In the genomic region with DNA sequence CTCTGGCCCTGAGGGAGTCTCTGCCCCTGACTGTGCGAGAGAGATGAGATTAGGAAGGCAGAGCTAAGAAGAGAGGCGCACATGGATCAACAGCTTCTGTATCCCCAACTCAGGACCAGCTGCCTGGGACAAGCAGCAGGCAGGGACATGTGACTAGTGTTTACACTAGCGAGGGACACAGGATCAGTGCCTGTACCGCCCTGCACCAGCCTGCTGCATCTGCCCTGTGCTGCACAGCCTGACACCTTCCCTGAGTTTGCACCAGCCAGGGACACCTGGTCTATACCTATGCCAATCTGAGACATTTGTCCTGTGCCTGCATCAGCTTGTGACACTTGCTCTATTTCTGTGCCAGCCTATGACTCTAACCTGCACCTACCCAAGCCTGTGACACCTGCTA, we compare ENCODE assay signal across 13 mouse cellular contexts. TPM values are rescaled to one million over a fixed set of nuclear protein-coding genes. Genes with fewer than 3 reads are reported as not detected.
A peak's percentile ranks its signal among the peaks of the same experiment; 100 is the strongest.
DNase-seq lines count a peak whose midpoint lies in the region; ATAC-seq lines count a peak whose summit lies in the region.
"Had no signal": no experiment of that assay in that cellular context is flagged by ENCODE, and none has a peak within 500 bp of the region (broad histone marks: within the 10 kb centered on the region; RNA-seq: fewer than 3 reads in every experiment).

No protein-coding gene starts in this region.

- H3K4me3 ChIP-seq in hindbrain, embryonic 10.5 days = no peak overlapping the region
- no peak overlapping the region for H3K4me3 ChIP-seq in hindbrain, embryonic 11.5 days (ENCODE audit: low read depth, low read length)
- H3K4me3 ChIP-seq: limb, embryonic 15.5 days had no signal

- H3K4me2 ChIP-seq in hindbrain, embryonic 11.5 days (replicated peaks; ENCODE audit: low read depth, low read length) = no peak overlapping the region
- H3K4me2 ChIP-seq: limb, embryonic 15.5 days had no signal

- H3K27me3 ChIP-seq in hindbrain, embryonic 10.5 days (ENCODE audit: insufficient read depth, poor library complexity, severe bottlenecking) = no peaks in the 10 kb centered on the region
- H3K27me3 ChIP-seq in hindbrain, embryonic 11.5 days (ENCODE audit: control insufficient read depth, insufficient read depth, low read length) = no peaks in the 10 kb centered on the region

- peak overlapping the region; percentile 16; the same call in 1 of the 2 replicates for H3K27ac ChIP-seq in hindbrain, embryonic 10.5 days
- no peak overlapping the region for H3K27ac ChIP-seq in hindbrain, embryonic 11.5 days (ENCODE audit: low read depth, low read length)
- H3K27ac ChIP-seq: limb, embryonic 15.5 days had no signal

- DNase-seq in hindbrain, embryonic 10.5 days (ENCODE audit: low spot score) = no peak
- DNase-seq in hindbrain, embryonic 11.5 days (ENCODE audit: low spot score) = no peak
- peak; percentile 27 for DNase-seq in left cerebral cortex, adult 11 months (ENCODE audit: low spot score)
- no peak for DNase-seq in left cerebral cortex, postnatal 14 days (ENCODE audit: low spot score in 2 of 2)
- DNase-seq in right cerebral cortex, adult 18-20 months = peak; percentile 45
- DNase-seq in right cerebral cortex, postnatal 25 days = no peak
- DNase-seq in gastrocnemius, postnatal 4 days (ENCODE audit: low spot score in 2 of 2) = no peak
- DNase-seq: kidney, postnatal 10 days; lung, postnatal 10 days; right cerebral cortex, postnatal 4 days; thymus, adult 2 months had no signal

- no peaks in the 10 kb centered on the region for H3K9me3 ChIP-seq in hindbrain, embryonic 10.5 days
- H3K9me3 ChIP-seq in hindbrain, embryonic 11.5 days (ENCODE audit: control insufficient read depth, low read length) = no peaks in the 10 kb centered on the region
- H3K9me3 ChIP-seq: limb, embryonic 15.5 days had no signal

- H3K4me1 ChIP-seq in hindbrain, embryonic 10.5 days (replicated peaks) = peaks cover 11% of the 10 kb centered on the region
- H3K4me1 ChIP-seq in hindbrain, embryonic 11.5 days (replicated peaks; ENCODE audit: control insufficient read depth, insufficient read depth, low read length) = no peaks in the 10 kb centered on the region
- H3K4me1 ChIP-seq: limb, embryonic 15.5 days had no signal

- ATAC-seq in hindbrain, embryonic 11.5 days (ENCODE audit: low FRiP score) = no peak
- ATAC-seq: intestine, embryonic 16.5 days had no signal

- H3K9ac ChIP-seq in hindbrain, embryonic 11.5 days (ENCODE audit: low read depth, low read length) = no peak overlapping the region
- H3K9ac ChIP-seq: limb, embryonic 15.5 days had no signal

- H3K36me3 ChIP-seq in hindbrain, embryonic 10.5 days = no peaks in the 10 kb centered on the region
- no peaks in the 10 kb centered on the region for H3K36me3 ChIP-seq in hindbrain, embryonic 11.5 days (ENCODE audit: control insufficient read depth, insufficient read depth, low read length)
- H3K36me3 ChIP-seq: limb, embryonic 15.5 days had no signal

- 59% methylated on average over 4 of the region's 4 CpGs for WGBS in hindbrain, embryonic 10.5 days
- 48% methylated on average over 4 of the region's 4 CpGs for WGBS in hindbrain, embryonic 11.5 days

- intact Hi-C loops in left cerebral cortex, postnatal 14 days (cut with DNase I) = no loop called here

RNA-seq across cellular contexts. Expression of a gene that starts 33.4 kb away (rescaled TPM):
- 5.7 and 6.7 TPM in 2 replicates for polyA plus RNA-seq in hindbrain, embryonic 10.5 days (2016; fragmentation: Nextera tagmentation; extraction: Ambion mirVana)
- polyA plus RNA-seq in hindbrain, embryonic 11.5 days (2014; fragmentation: Nextera tagmentation; extraction: Ambion mirVana) = 5.0 and 6.2 TPM in 2 replicates
- total RNA-seq in left cerebral cortex, postnatal 14 days (2021) = 10 to 100 TPM; 76.4 to 78.5 TPM
- 1 to 10 TPM; 5.3 to 5.8 TPM for total RNA-seq in gastrocnemius, postnatal 4 days (2021)

Comparison
In these comparisons a context has a peak if more than half of its experiments do, and no peak if none do; other contexts are left out.
1. DNase-seq: peak in left cerebral cortex, adult 11 months (single experiment) and right cerebral cortex, adult 18-20 months (single experiment); none in hindbrain, embryonic 10.5 days (single experiment), hindbrain, embryonic 11.5 days (single experiment), left cerebral cortex, postnatal 14 days (0 of 2), right cerebral cortex, postnatal 25 days (single experiment) and gastrocnemius, postnatal 4 days (0 of 2).
2. RNA of a gene that starts 33.4 kb away (total RNA-seq): 76.4 to 78.5 TPM in left cerebral cortex, postnatal 14 days; 5.3 to 5.8 TPM in gastrocnemius, postnatal 4 days; every median in the first group is over 10 times any median in the second.